Mouse (Mus musculus) 3T3-L1 (cell line): ENCODE measurements around the gene Dnah12.
A peak's percentile ranks its signal among the peaks of the same experiment; 100 is the strongest.
"Not testable (repeated sequence)": the region's sequence is repeated elsewhere in the genome, so short reads cannot be mapped to it uniquely, and the experiment has no call there.

Source experiments
- DNase-seq: peaks from one replicate; pipeline ENCODE4 v3.0.0-alpha.2; 2015; ENCODE audit warnings: low read depth, low spot score

The Dnah12 gene

DNA sequence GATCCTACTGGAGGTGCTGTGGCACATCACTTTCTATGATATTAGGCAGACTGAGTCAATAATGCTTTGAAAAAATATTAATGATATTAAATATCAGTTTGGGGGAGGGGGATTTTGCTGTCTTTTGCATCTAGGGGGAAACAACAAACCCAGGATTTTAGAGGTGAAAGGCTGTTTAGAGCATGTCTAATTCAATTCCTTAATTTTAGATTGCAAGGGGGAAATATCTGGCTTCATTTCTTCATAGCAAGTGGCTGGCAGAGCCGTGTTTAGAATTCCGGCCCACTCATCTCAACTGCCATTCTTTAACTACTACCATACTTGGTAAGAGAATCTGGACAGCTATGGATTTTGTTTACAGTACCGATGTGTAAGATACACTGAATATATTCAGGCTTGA is at the start of gene Dnah12:
TSS of gene Dnah12 (plus strand) at position 301 of the 400 bp plus-strand sequence.
- no peak for DNase-seq

DNA sequence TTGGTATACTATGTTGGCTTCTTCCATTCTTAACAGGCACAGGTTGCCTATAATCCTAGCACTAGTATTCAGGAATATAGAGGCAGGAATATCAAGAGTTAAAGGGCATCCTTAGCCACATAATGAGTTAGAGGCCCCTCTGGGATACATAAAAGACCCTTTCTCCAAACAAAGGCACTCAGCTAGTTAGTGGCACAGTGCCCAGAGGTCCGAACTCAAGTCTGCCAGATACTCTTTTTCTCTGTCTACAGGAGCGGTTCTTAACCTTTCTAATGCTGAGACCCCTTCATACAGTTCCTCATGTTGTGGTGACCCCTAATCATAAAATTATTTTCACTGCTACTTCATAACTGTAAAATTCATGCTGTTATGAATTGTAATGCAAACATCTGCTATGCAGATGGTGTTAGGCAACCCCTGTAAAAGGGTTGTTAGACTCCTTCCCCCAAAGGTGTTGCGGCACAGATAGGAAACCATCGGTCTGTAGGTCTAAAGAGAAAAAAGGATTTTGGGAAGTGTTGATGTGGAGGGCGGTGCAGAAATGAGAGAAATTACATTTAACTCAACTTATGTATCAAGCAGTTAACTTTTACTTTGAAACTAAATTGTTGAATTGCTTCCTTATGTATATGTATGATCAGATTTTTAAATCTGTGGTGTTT is 47.0 kb upstream of the Dnah12 start:
- no peak for DNase-seq

- peak; percentile 72 for DNase-seq
Observed at GRCm38 (mm10) chr14:26647811-26648210, 45.3 kb upstream of the Dnah12 start.

DNA sequence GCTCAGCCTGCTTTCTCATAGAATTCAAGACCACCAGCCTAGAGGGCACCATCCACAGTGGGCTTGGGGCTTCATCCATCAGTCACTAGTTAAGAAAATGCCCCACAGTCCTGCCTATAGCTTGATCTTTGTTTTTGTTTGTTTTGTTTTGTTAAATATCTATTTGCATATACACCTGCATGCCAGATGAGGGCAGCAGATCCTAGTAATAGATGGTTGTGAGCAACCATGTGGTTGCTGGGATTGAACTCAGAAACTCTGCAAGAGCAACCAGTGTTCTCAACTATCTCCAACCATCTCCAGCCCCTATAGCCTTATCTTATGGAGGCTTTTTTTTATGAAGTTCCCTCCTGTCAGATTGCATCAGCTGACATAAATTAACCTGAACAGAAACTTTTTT is 41.2 kb upstream of the Dnah12 start:
- peak; percentile 48 for DNase-seq

DNA sequence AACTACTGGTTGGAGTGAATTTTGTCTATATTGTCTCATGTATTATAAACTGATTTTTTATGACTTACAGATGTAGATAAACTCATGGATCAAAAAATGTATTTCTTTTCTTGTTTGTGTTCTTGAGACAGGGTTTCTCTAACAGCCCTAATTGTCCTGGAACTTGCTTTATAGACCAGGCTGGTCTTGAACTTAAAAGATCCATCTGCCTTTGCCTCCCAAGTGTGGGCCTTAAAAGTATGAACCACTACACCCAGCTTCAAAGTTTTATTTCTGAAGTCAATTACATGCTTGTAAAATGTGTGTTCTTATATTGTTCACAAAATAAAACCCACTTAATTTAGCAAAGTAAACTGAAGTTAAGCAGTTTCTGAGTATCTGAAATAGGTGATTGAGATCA is 34.9 kb upstream of the Dnah12 start:
- DNase-seq, result no peak

DNA sequence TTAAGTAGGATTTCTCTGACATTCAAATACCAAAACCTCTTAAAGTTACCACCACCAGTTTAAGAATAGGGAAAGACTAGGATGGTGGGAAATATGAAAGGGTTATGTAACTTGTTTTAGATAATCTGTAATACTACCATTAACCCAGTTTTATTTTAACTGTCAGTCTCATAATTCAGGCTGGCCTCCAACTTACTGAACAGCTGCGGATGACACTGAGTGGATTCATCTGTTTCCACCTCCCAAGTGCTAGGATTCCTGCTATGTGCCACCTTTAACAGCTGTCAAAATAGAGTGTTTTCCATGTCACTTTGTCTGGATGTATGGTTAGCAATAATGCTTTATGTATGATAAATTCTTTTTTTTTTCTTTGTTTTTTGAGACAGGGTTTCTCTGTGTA is 32.8 kb upstream of the Dnah12 start:
- no peak for DNase-seq

GRCm38 (mm10) chr14:26662016-26662415 is 31.1 kb upstream of the Dnah12 start:
- no peak for DNase-seq

DNA sequence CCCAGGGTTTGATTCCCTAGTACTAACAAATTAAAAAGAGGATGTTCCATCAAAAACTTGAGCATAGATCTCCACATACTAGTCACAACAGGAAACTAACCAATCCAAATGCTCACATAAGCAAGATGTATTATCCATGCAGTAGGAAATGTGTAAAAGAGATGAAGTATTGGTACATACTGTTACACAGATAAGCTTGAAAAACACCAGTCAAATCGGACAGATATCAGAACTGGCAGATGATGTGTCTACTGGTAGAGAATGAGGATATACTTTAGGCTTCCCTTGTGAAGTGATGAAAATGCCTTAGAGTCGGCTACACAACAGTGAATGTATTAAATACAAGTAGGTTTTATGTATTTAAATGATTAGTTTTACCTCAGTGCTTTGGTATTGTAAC is 30.6 kb upstream of the Dnah12 start:
- DNase-seq, result no peak

- DNase-seq, result no peak
Observed at GRCm38 (mm10) chr14:26663851-26664250, 29.2 kb upstream of the Dnah12 start.

DNA sequence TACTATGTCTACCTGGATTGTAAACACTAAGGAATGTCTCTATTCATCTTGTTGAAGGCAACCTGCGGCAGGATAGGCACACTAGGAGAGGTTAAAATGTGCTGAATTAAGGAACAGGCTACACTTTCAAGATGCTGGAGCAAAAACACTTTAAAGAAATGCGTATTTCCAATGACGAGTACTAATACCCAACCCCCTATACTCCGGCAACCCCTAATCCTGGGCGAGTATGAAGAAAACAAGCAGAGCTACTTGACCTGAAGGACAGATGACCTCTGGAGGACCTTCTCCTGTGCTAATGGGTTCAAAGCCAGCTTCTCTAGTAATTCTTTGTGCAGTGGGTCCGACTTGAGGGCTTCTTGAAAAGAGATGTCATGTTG is 25.1 kb upstream of the Dnah12 start:
- no peak for DNase-seq

- peak; percentile 64 for DNase-seq
Observed at GRCm38 (mm10) chr14:26668371-26669291, 24.4 kb upstream of the Dnah12 start.

DNA sequence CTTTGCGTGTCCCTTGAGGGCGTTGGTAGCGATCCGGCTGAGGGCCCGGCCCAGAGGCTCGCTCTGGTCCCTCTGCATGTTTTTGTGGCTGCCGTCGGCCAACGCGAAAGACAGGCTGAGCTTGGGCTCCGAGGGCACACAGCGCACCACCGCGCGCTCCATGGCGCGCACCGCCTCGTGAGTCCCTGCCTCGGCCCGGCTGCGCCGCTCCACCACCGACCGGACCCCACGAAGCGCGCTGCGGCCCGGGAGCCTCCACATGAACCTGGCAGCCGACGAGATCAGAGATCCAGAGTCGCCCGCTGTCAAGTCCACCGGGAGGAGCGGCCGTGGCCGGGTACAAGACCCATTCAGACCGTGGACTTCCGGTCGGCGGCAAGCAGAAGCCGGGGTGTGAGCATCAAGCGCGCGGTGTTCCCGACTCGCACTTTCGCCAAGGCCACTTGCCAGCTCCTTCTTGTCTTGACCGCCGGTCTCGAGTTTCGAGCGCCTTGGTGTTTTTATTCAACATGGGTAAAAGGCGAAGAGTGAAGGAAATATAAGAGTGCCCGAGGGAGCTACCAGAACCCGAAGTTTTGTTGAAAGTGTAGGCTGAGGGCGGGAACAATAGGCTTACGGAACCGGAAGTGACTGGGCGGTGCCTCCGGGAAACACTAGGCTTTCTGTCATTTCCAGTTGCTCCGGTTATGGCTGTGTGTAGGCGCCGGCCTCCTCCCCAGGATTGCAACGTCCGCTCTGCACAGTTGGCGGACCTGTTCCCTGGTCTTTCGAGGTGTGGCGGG is 23.6 kb upstream of the Dnah12 start, which contains the start of gene Pde12:
TSS of gene Pde12 (minus strand) at position 592 of the 782 bp plus-strand sequence.
- peak; percentile 87 for DNase-seq

- DNase-seq, result peak; percentile 44
Observed at GRCm38 (mm10) chr14:26670964-26671363, 22.1 kb upstream of the Dnah12 start.

DNA sequence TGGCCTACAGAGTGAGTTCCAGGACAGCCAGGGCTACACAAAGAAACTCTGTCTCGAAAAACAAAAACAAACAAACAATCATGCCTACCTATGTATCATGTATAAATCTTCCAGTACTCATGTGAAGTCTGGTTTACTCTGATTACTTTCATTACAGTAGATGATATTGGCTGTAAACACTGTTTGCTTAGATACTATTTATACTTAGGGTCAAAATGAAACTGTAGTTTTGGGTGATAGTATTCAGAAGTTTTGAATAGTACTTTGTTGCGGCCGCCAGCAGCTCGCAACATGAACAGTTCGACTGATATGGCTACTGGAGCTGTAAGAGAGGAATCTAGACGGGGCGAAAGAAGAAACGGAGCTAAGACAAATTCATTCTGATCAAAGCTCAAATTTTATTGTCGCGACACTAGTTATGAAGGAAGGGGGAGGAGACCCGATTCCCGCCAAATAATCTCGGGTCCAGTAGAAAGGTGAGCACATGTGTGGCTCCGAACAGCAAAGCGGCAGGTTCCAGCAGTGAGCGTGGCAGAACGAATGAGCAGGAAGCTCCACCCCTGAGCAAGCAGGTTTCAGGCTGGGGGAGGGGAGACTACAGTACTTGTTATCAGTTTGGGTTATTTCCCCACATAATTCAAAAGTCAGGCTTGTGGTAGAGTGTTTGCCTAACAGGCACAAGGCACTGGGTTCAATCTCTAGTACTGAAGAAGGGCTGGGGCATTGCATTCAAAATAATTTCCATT is 21.0 kb upstream of the Dnah12 start:
- not testable (repeated sequence) for DNase-seq

DNA sequence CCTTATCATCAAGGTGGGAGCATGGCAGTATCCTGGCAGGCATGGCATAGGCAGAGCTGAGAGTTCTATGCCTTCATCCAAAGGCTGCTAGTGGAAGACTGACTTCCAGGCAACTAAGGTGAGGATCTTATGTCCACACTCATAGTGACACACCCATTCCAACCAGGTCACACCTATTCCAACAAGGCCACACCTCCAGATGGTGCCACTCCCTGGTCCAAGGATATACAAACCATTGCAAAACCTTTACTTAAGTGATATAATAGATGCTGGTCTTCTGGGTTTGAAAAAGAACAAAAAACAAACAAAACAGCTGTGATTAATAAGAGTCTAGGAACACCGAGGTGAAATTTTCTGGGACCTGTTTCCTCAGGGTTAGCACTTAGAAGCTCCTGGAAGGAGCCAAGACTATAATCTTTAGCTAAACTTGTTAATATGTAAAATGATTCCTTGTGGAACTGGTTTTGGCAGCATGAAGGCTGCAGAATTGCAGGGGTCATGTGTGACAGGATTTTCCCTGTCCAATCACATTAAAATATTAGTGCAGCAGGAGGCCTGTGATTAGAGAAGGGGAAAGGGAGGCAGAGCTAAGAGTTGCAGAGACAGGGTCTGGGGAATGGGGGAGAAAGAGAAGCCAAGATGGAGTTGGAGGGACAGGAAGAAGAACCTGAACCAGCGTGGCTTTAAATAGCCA is 18.5 kb upstream of the Dnah12 start:
- not testable (repeated sequence) for DNase-seq

GRCm38 (mm10) chr14:26675371-26675770 is 17.7 kb upstream of the Dnah12 start:
- no peak for DNase-seq

DNA sequence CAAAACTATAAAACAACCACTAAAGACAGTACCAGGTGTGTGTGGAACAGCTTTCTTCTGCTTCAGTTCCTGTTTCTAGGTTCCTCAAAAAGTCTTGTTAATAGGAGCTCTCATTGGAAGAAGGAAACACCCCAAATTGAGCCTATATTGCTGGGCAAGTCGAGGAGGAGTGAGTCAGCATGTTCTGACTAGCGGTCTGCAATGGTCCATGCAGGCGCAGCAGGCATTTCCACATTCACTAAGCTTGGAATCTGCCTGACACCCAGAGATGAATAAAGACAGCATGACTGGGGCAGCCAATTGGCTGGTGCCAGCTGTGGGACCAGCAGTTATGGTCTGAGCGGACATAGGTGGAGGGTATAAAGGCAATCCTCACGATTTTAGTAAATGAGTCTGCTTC is 17.3 kb upstream of the Dnah12 start:
- no peak for DNase-seq

DNA sequence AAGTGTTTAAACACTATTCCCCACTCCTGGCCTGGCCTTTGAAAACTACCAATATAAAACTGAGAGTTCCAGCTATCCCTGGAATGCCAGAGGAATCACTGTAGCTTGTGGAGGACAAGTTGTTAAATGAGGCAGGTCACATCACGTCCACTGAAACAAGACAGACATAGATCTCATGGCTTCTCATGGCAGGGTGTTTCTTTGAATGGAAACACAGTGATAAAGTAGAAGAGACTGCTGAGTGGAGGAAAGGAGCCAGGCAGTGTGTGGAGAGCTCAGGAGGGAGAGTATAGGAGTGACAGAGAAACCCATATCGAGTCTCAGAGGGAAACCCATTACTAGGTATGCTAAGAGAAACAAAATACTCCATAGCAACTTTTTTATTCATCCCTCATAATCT is 2.3 kb upstream of the Dnah12 start:
- no peak for DNase-seq

DNA sequence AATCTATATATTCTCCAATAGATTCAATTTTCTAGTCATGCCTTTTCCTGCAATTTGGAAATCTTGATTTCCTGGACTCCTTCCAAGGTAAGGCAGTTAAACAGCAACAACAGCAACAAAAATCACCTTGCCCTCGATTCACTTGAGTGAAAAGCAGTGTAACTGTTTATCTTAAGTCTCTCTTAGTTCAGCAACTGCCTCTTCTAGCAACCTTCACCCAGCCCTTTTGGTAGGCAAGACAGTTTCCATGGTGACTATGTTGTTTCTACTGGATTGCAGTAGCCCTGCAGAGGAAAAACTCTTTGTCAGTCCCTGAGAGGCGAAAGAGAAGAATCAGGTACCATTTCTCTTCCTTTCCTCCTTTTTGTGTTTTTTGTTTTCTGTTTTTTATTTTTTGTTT is 1.7 kb upstream of the Dnah12 start:
- no peak for DNase-seq

DNA sequence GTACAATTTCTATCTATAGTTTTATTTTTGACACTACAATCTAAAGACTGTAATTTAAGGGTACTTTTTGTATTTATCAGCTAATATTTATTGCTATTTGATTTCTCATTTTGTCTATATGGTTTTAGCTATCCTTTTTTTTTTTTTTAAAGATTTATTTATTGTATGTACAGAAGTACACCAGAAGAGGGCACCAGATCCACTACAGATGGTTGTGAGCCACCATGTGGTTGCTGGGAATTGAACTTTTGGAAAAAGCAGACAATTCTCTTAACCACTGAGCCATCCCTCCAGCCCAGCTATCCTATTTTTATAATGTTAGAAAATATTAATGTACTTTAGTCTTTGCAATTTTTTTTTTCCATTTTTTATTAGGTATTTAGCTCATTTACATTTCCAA is 4.8 kb downstream of the Dnah12 start:
- DNase-seq, result peak; percentile 64

GRCm38 (mm10) chr14:26705246-26705645 is 12.2 kb downstream of the Dnah12 start:
- DNase-seq, result not testable (repeated sequence)
